Mouse (Mus musculus): Measurements from ENCODE around the gene Olfr1320. TPM values are rescaled to one million over a fixed set of nuclear protein-coding genes. Genes with fewer than 3 reads are reported as not detected.
"Not testable (repeated sequence)": the region's sequence is repeated elsewhere in the genome, so short reads cannot be mapped to it uniquely, and the experiment has no call there.

Gene Olfr1320
- total and polyA plus RNA-seq, 3 experiments = not detected

DNA sequence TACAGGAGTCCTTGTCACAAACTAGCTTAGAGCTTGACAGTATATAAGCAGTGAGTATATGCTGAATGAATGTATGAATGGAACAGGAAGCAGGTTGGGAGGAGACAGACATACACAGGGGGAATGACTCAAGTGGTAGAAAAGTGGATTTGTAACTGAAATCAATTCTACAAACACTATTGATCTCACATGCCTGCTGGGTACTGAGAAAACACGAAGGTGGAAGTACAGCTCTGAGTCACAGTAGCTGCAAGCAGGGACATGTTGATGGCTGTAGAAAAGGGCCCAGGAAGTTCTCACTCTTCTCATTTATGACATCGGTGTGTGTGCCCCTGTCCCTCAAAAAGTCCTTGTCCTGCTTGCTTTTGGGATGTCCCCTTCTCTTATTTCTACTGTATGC is 40.9 kb upstream of the Olfr1320 start:
- Histone ChIP-seq H3K27ac (ENCODE audit: control insufficient read depth, low read depth, low read length) (no peak overlapping the region), H3K4me1 (ENCODE audit: control insufficient read depth in 1 of 2, insufficient read depth in 2 of 2, low read length in 2 of 2) (no peaks in the 10 kb centered on the region), H3K27me3 (ENCODE audit: control insufficient read depth in 1 of 2, insufficient read depth in 2 of 2, low read length in 2 of 2) (no peaks in the 10 kb centered on the region), H3K9me3 (replicated peaks; ENCODE audit: insufficient read depth, low read length) (no peaks in the 10 kb centered on the region), H3K36me3 (ENCODE audit: control insufficient read depth in 1 of 2, insufficient read depth in 2 of 2, low read length in 2 of 2) (no peaks in the 10 kb centered on the region), H3K9ac (ENCODE audit: control insufficient read depth, low read depth, low read length, poor library complexity, severe bottlenecking) (no peak overlapping the region), H3K79me2 (ENCODE audit: control insufficient read depth, insufficient read depth, low read length, poor library complexity) (no peaks in the 10 kb centered on the region), H3K4me3 (ENCODE audit: control insufficient read depth in 1 of 2, insufficient read depth in 1 of 2, low read depth in 2 of 2, low read length in 2 of 2) (no peak overlapping the region)
- no peak for DNase-seq (ENCODE audit: low read depth, low spot score)
- TF ChIP-seq MAZ (IDR thresholded peaks at IDR 0.05; ENCODE audit: low read depth, low read length) (no peak), RCOR1 (IDR thresholded peaks at IDR 0.05; ENCODE audit: low read depth, low read length) (no peak), ZNF384 (IDR thresholded peaks at IDR 0.05; ENCODE audit: low read depth, low read length) (no peak), GABPA (IDR thresholded peaks at IDR 0.05; ENCODE audit: low read depth, low read length) (no peak)

DNA sequence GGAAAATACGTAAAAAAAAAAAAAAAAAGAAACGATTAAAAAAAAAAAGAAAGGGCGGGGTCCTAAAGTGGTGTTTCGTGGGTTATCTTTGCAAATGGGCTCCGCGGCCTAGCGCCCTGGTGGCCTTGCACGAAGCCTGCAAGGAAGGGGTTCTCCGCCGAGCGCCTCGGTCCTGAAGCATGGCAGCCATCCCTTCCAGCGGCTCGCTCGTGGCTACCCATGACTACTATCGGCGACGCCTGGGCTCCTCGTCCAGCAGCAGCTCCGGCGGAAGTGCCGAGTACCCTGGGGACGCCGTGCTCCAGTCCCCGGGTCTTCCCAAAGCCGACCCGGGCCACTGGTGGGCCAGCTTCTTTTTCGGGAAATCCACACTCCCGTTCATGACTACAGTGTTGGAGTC is 11.4 kb upstream of the Olfr1320 start:
- H3K4me1 ChIP-seq (ENCODE audit: control insufficient read depth in 1 of 2, insufficient read depth in 2 of 2, low read length in 2 of 2); H3K79me2 ChIP-seq (ENCODE audit: control insufficient read depth, insufficient read depth, low read length, poor library complexity); H3K36me3 ChIP-seq (ENCODE audit: control insufficient read depth in 1 of 2, insufficient read depth in 2 of 2, low read length in 2 of 2); H3K27ac ChIP-seq (ENCODE audit: control insufficient read depth, low read depth, low read length); H3K27me3 ChIP-seq (ENCODE audit: control insufficient read depth in 1 of 2, insufficient read depth in 2 of 2, low read length in 2 of 2); H3K9me3 ChIP-seq (replicated peaks; ENCODE audit: insufficient read depth, low read length): not testable (repeated sequence)
- peak; percentile 3 for DNase-seq (ENCODE audit: low read depth, low spot score)
- H3K9ac ChIP-seq (ENCODE audit: control insufficient read depth, low read depth, low read length, poor library complexity, severe bottlenecking) = 0 out of 2 replicates have a peak overlapping the region, but pooled peaks have one; percentile 48
- H3K4me3 ChIP-seq (ENCODE audit: control insufficient read depth in 1 of 2, insufficient read depth in 1 of 2, low read depth in 2 of 2, low read length in 2 of 2) = peak overlapping the region; percentile 48; a peak in 3 of 4 replicates

Other genes starting within 250 kb of the Olfr1320 start
- gene Arhgap36, start 208.4 kb upstream of the Olfr1320 start, total RNA-seq (2012; rRNA removed) = not detected in 2 replicates
- gene Arhgap36, start 208.4 kb upstream of the Olfr1320 start, polyA plus RNA-seq (2012; ENCODE audit: insufficient read depth in 1 of 2, insufficient read length in 2 of 2, low read depth in 1 of 2, low replicate concordance in 2 of 2, missing spikeins in 1 of 2) = not detected
- not detected in 2 replicates for gene Olfr1321, start 62.7 kb downstream of the Olfr1320 start, total RNA-seq (2012; rRNA removed)
- gene Olfr1321, start 62.7 kb downstream of the Olfr1320 start, polyA plus RNA-seq (2012; ENCODE audit: insufficient read depth in 1 of 2, insufficient read length in 2 of 2, low read depth in 1 of 2, low replicate concordance in 2 of 2, missing spikeins in 1 of 2) = not detected
- gene Igsf1, start 125.4 kb downstream of the Olfr1320 start, total RNA-seq (2012; rRNA removed) = not detected in 2 replicates
- gene Igsf1, start 125.4 kb downstream of the Olfr1320 start, polyA plus RNA-seq (2012; ENCODE audit: insufficient read depth in 1 of 2, insufficient read length in 2 of 2, low read depth in 1 of 2, low replicate concordance in 2 of 2, missing spikeins in 1 of 2) = not detected
- gene Olfr1322, start 219.2 kb downstream of the Olfr1320 start, total RNA-seq (2012; rRNA removed) = not detected in 2 replicates
- under 1 TPM in 1 of 2 experiments, not detected in 1; 0.06 TPM for gene Olfr1322, start 219.2 kb downstream of the Olfr1320 start, polyA plus RNA-seq (2012; ENCODE audit: insufficient read depth in 1 of 2, insufficient read length in 2 of 2, low read depth in 1 of 2, low replicate concordance in 2 of 2, missing spikeins in 1 of 2)

Data from MEL (cell line).